Mouse (Mus musculus): Measurements from ENCODE around the gene Glipr2. TPM values are rescaled to one million over a fixed set of nuclear protein-coding genes. Genes with fewer than 3 reads are reported as not detected.

The Glipr2 gene
- total RNA-seq (2012; rRNA removed): 52.3 and 93.2 TPM in 2 replicates

GRCm38 (mm10) chr4:43957292-43957845, at the start of gene Glipr2:
Glipr2 (plus strand) TSS chr4:43957401.
- H3K27ac ChIP-seq (ENCODE audit: insufficient read depth, low read depth, low read length, poor library complexity, severe bottlenecking): peak within 1 kb of the TSS; percentile 57; the same call in 1 of the 2 replicates
- DNase-seq (ENCODE audit: low read depth, low spot score): peak; percentile 94
- H3K9me3 ChIP-seq (ENCODE audit: control insufficient read depth, insufficient read depth, low read depth, low read length): no peaks in the 10 kb centered on the region
- TF ChIP-seq MAFK (IDR thresholded peaks at IDR 0.05; ENCODE audit: insufficient read depth, low read depth, low read length): no peak
- no peak for TF ChIP-seq ZC3H11A (IDR thresholded peaks at IDR 0.05; ENCODE audit: borderline replicate concordance, low read depth, low read length)
- 0 out of 2 replicates have a peak, but pooled peaks have one; percentile 49 for TF ChIP-seq CHD2 (IDR thresholded peaks at IDR 0.05; ENCODE audit: low read depth, low read length)
- peak; percentile 18; the same call in 1 of the 2 replicates for TF ChIP-seq HCFC1 (IDR thresholded peaks at IDR 0.05; ENCODE audit: borderline replicate concordance, insufficient read depth, low read length)
- no peak for TF ChIP-seq ZNF384 (IDR thresholded peaks at IDR 0.05; ENCODE audit: low read depth, low read length)
- peaks cover 14 to 20% of the 10 kb centered on the region in 2 experiments for H3K4me1 ChIP-seq (ENCODE audit: control insufficient read depth in 2 of 2, insufficient read depth in 2 of 2, low read length in 2 of 2, poor library complexity in 1 of 2)
- no peaks in the 10 kb centered on the region for H3K36me3 ChIP-seq (ENCODE audit: control insufficient read depth, insufficient read depth, low read length, poor library complexity, severe bottlenecking)
- in situ Hi-C loops (cut with MboI; ENCODE audit: low sequenced_read_pairs in 2 of 2, unreplicated experiment in 2 of 2): no loop called here
- peak within 1 kb of the TSS; percentile 91 to 95 for H3K4me3 ChIP-seq (ENCODE audit: insufficient read depth in 1 of 2, low read depth in 1 of 2, low read length in 2 of 2, poor library complexity in 1 of 2, severe bottlenecking in 1 of 2)
- peak within 1 kb of the TSS; percentile 87 for H3K9ac ChIP-seq (ENCODE audit: insufficient read depth, low read depth, low read length, poor library complexity, severe bottlenecking)

- H3K9me3 ChIP-seq (ENCODE audit: control insufficient read depth, insufficient read depth, low read depth, low read length): no peaks in the 10 kb centered on the region
- no peak overlapping the region for H3K9ac ChIP-seq (ENCODE audit: insufficient read depth, low read depth, low read length, poor library complexity, severe bottlenecking)
- H3K27ac ChIP-seq (ENCODE audit: insufficient read depth, low read depth, low read length, poor library complexity, severe bottlenecking): no peak overlapping the region
- no peak for DNase-seq (ENCODE audit: low read depth, low spot score)
- TF ChIP-seq CHD2 (IDR thresholded peaks at IDR 0.05; ENCODE audit: low read depth, low read length): no peak
- no peak for TF ChIP-seq MAFK (IDR thresholded peaks at IDR 0.05; ENCODE audit: insufficient read depth, low read depth, low read length)
- TF ChIP-seq ZC3H11A (IDR thresholded peaks at IDR 0.05; ENCODE audit: borderline replicate concordance, low read depth, low read length): no peak
- no peak for TF ChIP-seq HCFC1 (IDR thresholded peaks at IDR 0.05; ENCODE audit: borderline replicate concordance, insufficient read depth, low read length)
- no peak for TF ChIP-seq ZNF384 (IDR thresholded peaks at IDR 0.05; ENCODE audit: low read depth, low read length)
- H3K4me1 ChIP-seq (ENCODE audit: control insufficient read depth in 2 of 2, insufficient read depth in 2 of 2, low read length in 2 of 2, poor library complexity in 1 of 2): no peaks in the 10 kb centered on the region
- no peak overlapping the region for H3K4me3 ChIP-seq (ENCODE audit: insufficient read depth in 1 of 2, low read depth in 1 of 2, low read length in 2 of 2, poor library complexity in 1 of 2, severe bottlenecking in 1 of 2)
- in situ Hi-C loops (cut with MboI; ENCODE audit: low sequenced_read_pairs in 2 of 2, unreplicated experiment in 2 of 2): no loop called here
- H3K36me3 ChIP-seq (ENCODE audit: control insufficient read depth, insufficient read depth, low read length, poor library complexity, severe bottlenecking): peaks cover 2% of the 10 kb centered on the region; the same call in 1 of the 2 replicates
Observed at GRCm38 (mm10) chr4:43918221-43918620, 39.0 kb upstream of the Glipr2 start.

GRCm38 (mm10) chr4:43920602-43921001, 36.6 kb upstream of the Glipr2 start:
- in situ Hi-C loops (cut with MboI; ENCODE audit: low sequenced_read_pairs in 2 of 2, unreplicated experiment in 2 of 2): no loop called here
- H3K4me1 ChIP-seq (ENCODE audit: control insufficient read depth in 2 of 2, insufficient read depth in 2 of 2, low read length in 2 of 2, poor library complexity in 1 of 2): no peaks in the 10 kb centered on the region
- TF ChIP-seq HCFC1 (IDR thresholded peaks at IDR 0.05; ENCODE audit: borderline replicate concordance, insufficient read depth, low read length) (no peak), CHD2 (IDR thresholded peaks at IDR 0.05; ENCODE audit: low read depth, low read length) (no peak), MAFK (IDR thresholded peaks at IDR 0.05; ENCODE audit: insufficient read depth, low read depth, low read length) (no peak), ZC3H11A (IDR thresholded peaks at IDR 0.05; ENCODE audit: borderline replicate concordance, low read depth, low read length) (no peak), ZNF384 (IDR thresholded peaks at IDR 0.05; ENCODE audit: low read depth, low read length) (no peak)

GRCm38 (mm10) chr4:43925125-43925524, 32.1 kb upstream of the Glipr2 start:
- no peak overlapping the region for H3K9ac ChIP-seq (ENCODE audit: insufficient read depth, low read depth, low read length, poor library complexity, severe bottlenecking)
- DNase-seq (ENCODE audit: low read depth, low spot score): no peak
- H3K4me1 ChIP-seq (ENCODE audit: control insufficient read depth in 2 of 2, insufficient read depth in 2 of 2, low read length in 2 of 2, poor library complexity in 1 of 2): no peaks in the 10 kb centered on the region
- H3K4me3 ChIP-seq (ENCODE audit: insufficient read depth in 1 of 2, low read depth in 1 of 2, low read length in 2 of 2, poor library complexity in 1 of 2, severe bottlenecking in 1 of 2): no peak overlapping the region
- H3K9me3 ChIP-seq (ENCODE audit: control insufficient read depth, insufficient read depth, low read depth, low read length): no peaks in the 10 kb centered on the region
- TF ChIP-seq HCFC1 (IDR thresholded peaks at IDR 0.05; ENCODE audit: borderline replicate concordance, insufficient read depth, low read length) (no peak), CHD2 (IDR thresholded peaks at IDR 0.05; ENCODE audit: low read depth, low read length) (no peak)
- H3K36me3 ChIP-seq (ENCODE audit: control insufficient read depth, insufficient read depth, low read length, poor library complexity, severe bottlenecking): peaks cover 2% of the 10 kb centered on the region; the same call in 1 of the 2 replicates
- H3K27ac ChIP-seq (ENCODE audit: insufficient read depth, low read depth, low read length, poor library complexity, severe bottlenecking): no peak overlapping the region
- in situ Hi-C loops (cut with MboI; ENCODE audit: low sequenced_read_pairs in 2 of 2, unreplicated experiment in 2 of 2): loop anchor here in 1 of 2 experiments (5.0 kb wide), 1 partner anchor 57 kb away; the partner anchor contains the start of gene Ccin

More at GRCm38 (mm10) chr4:43920602-43921001, 36.6 kb upstream of the Glipr2 start:
- Histone ChIP-seq H3K36me3 (ENCODE audit: control insufficient read depth, insufficient read depth, low read length, poor library complexity, severe bottlenecking) (peaks cover 2% of the 10 kb centered on the region; the same call in 1 of the 2 replicates), H3K9me3 (ENCODE audit: control insufficient read depth, insufficient read depth, low read depth, low read length) (no peaks in the 10 kb centered on the region), H3K27ac (ENCODE audit: insufficient read depth, low read depth, low read length, poor library complexity, severe bottlenecking) (no peak overlapping the region), H3K9ac (ENCODE audit: insufficient read depth, low read depth, low read length, poor library complexity, severe bottlenecking) (no peak overlapping the region), H3K4me3 (ENCODE audit: insufficient read depth in 1 of 2, low read depth in 1 of 2, low read length in 2 of 2, poor library complexity in 1 of 2, severe bottlenecking in 1 of 2) (no peak overlapping the region)
- DNase-seq (ENCODE audit: low read depth, low spot score): no peak

Measured in ES-E14 (cell line).